Mouse (Mus musculus): ENCODE results near the gene Vmn2r67. TPM values are rescaled to one million over a fixed set of nuclear protein-coding genes. Genes with fewer than 3 reads are reported as not detected.

Gene Vmn2r67
- total RNA-seq (2023) = not detected

DNA sequence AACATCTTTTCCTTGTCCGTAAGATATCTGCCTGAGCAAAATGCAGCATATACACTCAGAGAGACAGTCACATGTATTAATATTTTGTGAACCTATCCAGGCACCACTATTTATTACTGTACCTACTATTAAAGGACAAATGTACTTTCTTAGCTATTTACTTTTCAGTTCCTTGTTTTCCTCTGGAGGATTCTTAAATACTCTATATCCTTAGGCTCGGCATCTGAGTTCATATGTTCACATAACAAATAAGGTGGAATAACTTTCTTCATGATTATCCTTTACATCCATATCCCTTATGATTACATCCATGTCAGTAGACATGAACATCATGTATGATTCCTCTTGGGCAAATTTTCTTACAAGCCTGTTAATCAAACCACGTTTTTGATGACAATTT is at the start of gene Vmn2r67:
Gene Vmn2r67 (minus strand): TSS at position 101 of the 400 bp plus-strand sequence.

Other genes starting within 250 kb of the Vmn2r67 start
- not detected for gene Vmn2r65, start 191.9 kb downstream of the Vmn2r67 start, total RNA-seq (2023)
- gene Vmn2r66, start 143.7 kb downstream of the Vmn2r67 start, total RNA-seq (2023) = not detected
- not detected for gene Vmn2r68, start 81.8 kb upstream of the Vmn2r67 start, total RNA-seq (2023)